Mouse (Mus musculus) megakaryocyte, embryonic 14.5 days (primary cell): Measurements from ENCODE around the gene Agap3. TPM values are rescaled to one million over a fixed set of nuclear protein-coding genes. Genes with fewer than 3 reads are reported as not detected.
A peak's percentile ranks its signal among the peaks of the same experiment; 100 is the strongest.

Experiments
- H3K27me3 ChIP-seq: replicated peaks from 2 replicates; pipeline ENCODE3; 2012; ENCODE audit warnings: inconsistent platforms
- H3K36me3 ChIP-seq: replicated peaks from 2 replicates; pipeline ENCODE3; 2012; ENCODE audit warnings: low read length, inconsistent platforms, mixed read lengths
- H3K4me1 ChIP-seq: 2 replicates; pipeline ENCODE4 v1.6.1; 2012; ENCODE audit warnings: inconsistent platforms
- H3K4me3 ChIP-seq: replicated peaks from 2 replicates; pipeline ENCODE3; 2012; ENCODE audit warnings: moderate library complexity, mild to moderate bottlenecking, inconsistent platforms
- H3K9me3 ChIP-seq: 2 replicates; pipeline ENCODE4 v1.6.1; 2012; ENCODE audit warnings: inconsistent platforms
- FLI1 ChIP-seq: IDR thresholded peaks from 2 replicates; pipeline ENCODE4 v1.6.1; 2012; ENCODE audit warnings: low read length, inconsistent platforms, mixed read lengths
- GATA1 ChIP-seq: IDR thresholded peaks from 3 replicates; pipeline ENCODE4 v1.6.1; 2012; ENCODE audit warnings: mixed read lengths, low read length, inconsistent platforms, borderline replicate concordance
- polyA plus RNA-seq: library from polyadenylated mRNA; stranded (reverse); fragments of >175 nt; gene quantifications from 2 replicates; pipeline ENCODE4 v1.2.3, GENCODE M21; 2012; ENCODE audit warnings: low replicate concordance; ENCODE audit not compliant: insufficient read depth

The Agap3 gene
- polyA plus RNA-seq, 1 experiment = 117 TPM

DNA sequence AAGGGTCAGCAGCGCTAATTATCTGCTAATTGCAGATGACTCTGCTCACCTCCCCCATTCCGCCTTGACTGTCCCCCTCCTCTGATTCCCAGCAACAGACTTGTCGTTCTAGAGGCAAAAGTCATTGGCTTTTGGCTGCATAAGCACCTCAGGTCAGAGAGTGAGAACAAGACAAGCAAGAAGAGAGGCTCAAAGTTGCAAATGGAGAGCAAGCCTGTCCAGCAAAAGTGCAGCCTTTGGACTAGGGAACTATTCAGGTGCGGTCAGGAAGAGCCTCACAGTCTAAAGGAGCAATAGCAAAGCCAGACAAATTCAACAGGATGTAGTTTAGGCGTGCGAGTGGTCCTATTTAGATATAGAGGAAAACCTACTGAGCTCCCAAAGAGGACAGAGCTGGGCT lies 75.8 kb downstream of the Agap3 start:
- Histone ChIP-seq H3K4me1 (peaks cover 23% of the 10 kb centered on the region), H3K4me3 (no peak overlapping the region), H3K36me3 (no peaks in the 10 kb centered on the region), H3K9me3 (no peaks in the 10 kb centered on the region), H3K27me3 (peaks cover 99% of the 10 kb centered on the region)
- TF ChIP-seq FLI1 (no peak), GATA1 (no peak)

DNA sequence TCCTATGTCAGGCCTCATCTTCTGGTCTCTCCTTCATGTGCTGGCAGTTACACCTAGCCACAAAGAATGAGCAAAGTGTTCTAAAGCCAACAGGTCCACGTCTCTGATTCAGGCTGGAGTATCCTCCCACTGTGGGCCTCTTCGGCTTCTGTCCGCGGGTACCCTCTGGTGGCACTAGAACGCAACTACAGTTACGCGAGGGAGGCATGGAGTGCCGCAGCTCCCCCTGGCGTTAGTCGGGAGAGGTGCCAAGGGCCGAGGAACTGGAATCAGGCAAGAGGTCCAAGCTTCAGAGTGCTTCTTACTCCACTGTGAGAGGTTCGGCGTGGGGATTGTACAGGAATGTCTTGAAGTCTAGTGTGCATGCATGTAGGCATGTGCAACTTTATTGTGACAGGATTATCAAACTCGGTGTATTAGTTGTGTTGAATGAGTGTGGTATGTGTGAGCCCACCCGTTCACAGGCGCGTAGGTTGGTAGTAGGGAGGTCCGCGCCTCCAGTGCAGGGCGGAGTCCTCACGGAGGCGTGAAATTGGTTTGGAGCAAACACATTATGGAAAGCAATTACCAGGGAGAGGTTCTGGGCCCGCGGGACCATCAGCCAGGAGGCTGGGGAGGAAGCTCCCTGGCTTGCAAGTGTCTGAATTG lies 78.2 kb downstream of the Agap3 start:
- Histone ChIP-seq H3K9me3 (no peaks in the 10 kb centered on the region), H3K27me3 (peaks cover 97% of the 10 kb centered on the region), H3K4me3 (no peak overlapping the region), H3K4me1 (peaks cover 23% of the 10 kb centered on the region), H3K36me3 (no peaks in the 10 kb centered on the region)
- no peak for TF ChIP-seq FLI1
- TF ChIP-seq GATA1 = no peak

DNA sequence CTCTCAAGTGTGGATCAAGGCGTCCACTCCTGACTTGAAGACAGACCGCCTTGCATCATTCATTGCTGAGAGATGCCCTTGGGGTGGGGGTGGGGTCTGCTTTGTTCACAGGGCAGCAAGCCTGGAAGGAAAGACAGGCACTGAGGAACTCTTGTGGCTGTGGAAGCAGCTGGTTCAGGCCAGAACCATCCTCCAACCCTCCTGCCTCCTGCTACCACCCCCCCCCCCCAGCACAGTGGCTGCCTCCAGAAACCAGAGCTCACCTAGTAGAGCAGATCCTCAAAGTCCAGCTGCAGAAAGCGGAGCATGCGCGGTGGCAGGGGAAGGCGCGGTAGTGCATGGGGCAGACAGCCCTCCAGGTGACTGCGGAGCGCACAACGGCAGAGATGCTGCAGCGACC lies 81.4 kb downstream of the Agap3 start:
- Histone ChIP-seq H3K4me1 (peaks cover 6% of the 10 kb centered on the region; the same call in 1 of the 2 replicates), H3K27me3 (peaks cover 95% of the 10 kb centered on the region), H3K4me3 (no peak overlapping the region), H3K36me3 (no peaks in the 10 kb centered on the region), H3K9me3 (0 out of 2 replicates have a peak, but pooled peaks cover 3% of the 10 kb centered on the region)
- TF ChIP-seq FLI1 (no peak), GATA1 (no peak)

DNA sequence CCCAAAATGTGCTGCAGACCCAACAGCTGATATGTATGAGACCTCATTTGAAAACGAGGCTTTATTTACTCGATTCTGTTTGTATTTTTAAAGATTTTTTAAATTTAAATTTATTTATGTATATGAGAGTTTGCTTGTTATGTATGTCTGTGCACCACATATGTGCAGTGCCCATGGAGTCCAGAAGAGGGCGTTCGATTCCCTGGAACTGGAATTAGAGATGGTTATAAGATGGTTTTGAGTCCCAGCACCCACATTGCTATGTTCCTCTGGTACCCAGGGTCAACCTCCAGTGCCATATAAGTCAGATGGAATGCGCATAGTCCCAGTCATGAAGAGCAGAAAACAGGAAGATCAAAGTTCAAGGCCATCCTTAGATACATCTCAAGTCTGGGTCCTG lies 82.3 kb downstream of the Agap3 start:
- peaks cover 6% of the 10 kb centered on the region; the same call in 1 of the 2 replicates for H3K4me1 ChIP-seq
- no peaks in the 10 kb centered on the region for H3K36me3 ChIP-seq
- no peak for TF ChIP-seq GATA1
- TF ChIP-seq FLI1 = no peak
- no peak overlapping the region for H3K4me3 ChIP-seq
- H3K9me3 ChIP-seq = 0 out of 2 replicates have a peak, but pooled peaks cover 3% of the 10 kb centered on the region
- H3K27me3 ChIP-seq = peaks cover 94% of the 10 kb centered on the region

DNA sequence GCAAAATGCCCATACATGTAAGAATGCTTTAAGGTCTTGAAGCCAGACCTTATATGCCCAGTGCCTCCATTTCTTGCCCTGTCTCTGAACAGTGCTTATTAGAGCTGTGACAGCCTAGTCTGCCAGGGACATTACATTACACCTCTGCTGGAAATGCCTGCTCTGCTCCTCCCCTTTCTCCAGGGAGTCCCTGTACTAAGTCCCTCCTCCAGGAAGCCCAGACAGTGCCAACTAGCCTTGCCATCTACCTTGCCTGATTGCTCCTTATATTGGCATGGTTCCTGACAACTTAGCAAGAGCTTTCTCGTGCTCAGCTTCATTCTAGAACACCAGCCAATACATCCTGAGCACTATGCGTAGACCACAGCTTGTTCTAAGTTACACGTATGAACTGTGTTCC lies 83.8 kb downstream of the Agap3 start:
- H3K4me1 ChIP-seq = peaks cover 8% of the 10 kb centered on the region
- H3K4me3 ChIP-seq = no peak overlapping the region
- 0 out of 2 replicates have a peak, but pooled peaks cover 3% of the 10 kb centered on the region for H3K9me3 ChIP-seq
- H3K27me3 ChIP-seq = peaks cover 95% of the 10 kb centered on the region
- H3K36me3 ChIP-seq = no peaks in the 10 kb centered on the region
- TF ChIP-seq FLI1 (no peak), GATA1 (no peak)

DNA sequence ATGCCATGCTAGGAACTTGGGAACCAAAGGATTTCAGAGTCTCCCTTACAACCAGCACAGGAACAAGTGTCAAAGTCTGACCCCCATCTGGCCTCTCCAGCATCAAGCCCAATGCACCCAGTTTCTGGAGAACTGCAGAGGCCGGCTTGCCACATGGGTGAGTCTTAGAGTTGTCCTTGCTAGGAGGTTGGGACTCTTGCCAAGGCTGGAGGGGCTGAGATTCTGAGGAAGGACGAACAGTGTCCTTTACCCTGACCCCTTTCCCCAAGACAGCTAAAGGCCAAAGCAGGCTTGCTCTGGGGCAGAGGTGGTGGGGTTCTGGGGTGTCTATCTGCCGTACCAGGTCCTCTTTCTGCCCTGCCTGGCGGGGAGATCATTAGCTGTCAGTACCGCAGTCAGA lies 84.5 kb downstream of the Agap3 start:
- Histone ChIP-seq H3K4me1 (peaks cover 13% of the 10 kb centered on the region), H3K9me3 (0 out of 2 replicates have a peak, but pooled peaks cover 3% of the 10 kb centered on the region), H3K27me3 (peaks cover 94% of the 10 kb centered on the region), H3K4me3 (no peak overlapping the region), H3K36me3 (no peaks in the 10 kb centered on the region)
- no peak for TF ChIP-seq FLI1
- no peak for TF ChIP-seq GATA1

DNA sequence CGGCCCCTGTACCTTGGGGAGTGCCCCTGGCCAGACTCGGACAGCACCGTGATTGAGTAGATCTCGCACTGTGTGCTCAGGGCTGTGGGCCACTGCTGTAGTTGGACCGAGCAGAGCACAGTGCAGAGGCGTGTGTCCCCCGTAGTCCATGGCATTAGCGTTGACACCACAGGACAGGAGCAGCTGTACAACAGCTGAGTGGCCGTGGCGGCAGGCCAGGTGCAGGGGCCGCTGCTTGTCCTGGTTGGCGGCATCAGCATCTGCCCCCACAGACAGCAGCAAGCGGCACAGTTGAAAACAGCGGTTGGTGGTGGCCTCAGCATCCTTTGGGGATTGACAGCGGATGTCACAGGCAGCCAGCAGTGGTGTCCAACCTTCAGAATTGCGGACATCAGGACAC lies 85.6 kb downstream of the Agap3 start:
- Histone ChIP-seq H3K36me3 (no peaks in the 10 kb centered on the region), H3K27me3 (peaks cover 91% of the 10 kb centered on the region), H3K9me3 (0 out of 2 replicates have a peak, but pooled peaks cover 3% of the 10 kb centered on the region), H3K4me1 (peaks cover 13% of the 10 kb centered on the region), H3K4me3 (peak overlapping the region; percentile 2)
- no peak for TF ChIP-seq FLI1
- no peak for TF ChIP-seq GATA1

DNA sequence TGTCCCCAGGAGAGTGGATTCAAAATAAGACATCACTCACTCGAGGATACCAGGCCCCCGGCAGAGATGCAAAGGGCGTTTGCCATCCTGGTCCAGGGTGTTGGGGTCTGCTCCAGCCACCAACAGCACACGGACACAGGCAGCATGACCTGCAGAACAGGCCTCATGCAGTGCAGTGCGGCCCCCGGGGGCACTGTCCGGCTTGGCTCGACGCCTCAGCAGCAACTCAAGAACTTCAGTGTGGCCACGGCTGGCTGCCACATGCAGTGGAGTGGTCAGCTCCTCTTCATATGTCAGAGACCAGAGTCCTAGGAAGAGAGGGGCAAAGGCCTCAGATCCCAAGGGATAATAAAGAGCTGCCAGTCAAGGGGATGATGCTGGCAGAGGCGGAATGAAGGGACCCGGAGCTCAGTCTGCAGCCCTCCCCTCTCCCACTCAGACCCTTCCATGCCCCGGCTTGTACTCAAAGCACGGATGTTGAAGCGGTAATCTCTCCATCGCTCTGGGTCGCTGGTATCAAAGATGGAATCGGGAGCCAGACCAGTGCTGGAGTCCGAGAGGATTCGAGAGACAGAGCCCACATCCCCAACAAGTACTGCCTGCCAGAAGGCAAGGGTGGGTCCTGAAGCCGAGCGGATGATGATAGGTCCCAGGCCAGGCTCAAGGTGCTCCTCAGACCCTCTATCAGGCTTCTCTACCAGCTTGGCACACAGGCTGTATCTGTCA lies 87.8 kb downstream of the Agap3 start:
- Histone ChIP-seq H3K36me3 (no peaks in the 10 kb centered on the region), H3K4me1 (peaks cover 13% of the 10 kb centered on the region), H3K27me3 (peaks cover 89% of the 10 kb centered on the region), H3K9me3 (0 out of 2 replicates have a peak, but pooled peaks cover 3% of the 10 kb centered on the region), H3K4me3 (no peak overlapping the region)
- TF ChIP-seq FLI1 = no peak
- TF ChIP-seq GATA1 = no peak

DNA sequence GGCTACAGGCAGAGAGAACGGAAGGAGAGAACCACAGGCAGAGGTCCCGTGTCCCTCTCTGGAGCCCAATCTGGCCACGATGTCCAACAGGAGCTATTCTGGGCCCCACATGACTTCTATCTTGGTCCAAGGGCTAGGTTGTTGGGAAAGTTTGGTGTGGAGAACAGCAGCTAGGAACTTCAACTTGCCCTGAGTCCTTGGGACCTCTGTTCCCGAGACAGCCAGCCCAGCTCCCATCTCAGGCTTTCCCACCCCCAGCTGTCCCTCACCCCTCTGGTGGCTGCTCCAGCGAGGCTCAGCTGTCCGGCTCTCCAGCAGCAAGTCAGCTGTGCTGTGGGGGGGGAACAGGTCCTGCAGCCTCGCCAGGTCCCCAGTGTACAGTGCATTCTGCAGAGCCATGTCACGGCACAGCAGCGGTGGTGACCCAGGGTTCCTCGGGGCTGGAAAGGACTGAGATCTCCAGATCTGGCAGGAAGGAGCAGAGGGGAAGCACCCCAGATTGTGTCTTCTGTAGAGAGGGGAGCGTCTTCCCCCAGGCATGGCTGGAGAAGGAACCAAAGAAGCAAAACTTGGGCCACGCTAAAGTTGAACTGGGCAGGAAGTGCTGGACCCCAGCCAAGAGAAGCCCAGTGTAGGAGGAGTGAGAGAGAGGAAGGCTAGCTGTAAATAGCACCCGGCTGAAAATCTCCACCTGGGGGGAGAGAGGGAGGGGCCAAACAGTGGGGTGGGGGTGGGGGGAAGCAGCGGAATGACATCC lies 88.6 kb downstream of the Agap3 start, which contains the start of gene Asb10:
TSS of gene Asb10 (minus strand) at position 592 of the 757 bp plus-strand sequence.
- H3K4me1 ChIP-seq = peaks cover 13% of the 10 kb centered on the region
- no peak for TF ChIP-seq FLI1
- TF ChIP-seq GATA1 = no peak
- H3K27me3 ChIP-seq = peaks cover 92% of the 10 kb centered on the region
- H3K36me3 ChIP-seq = no peaks in the 10 kb centered on the region
- peak within 1 kb of the TSS; percentile 5 for H3K4me3 ChIP-seq
- H3K9me3 ChIP-seq = 0 out of 2 replicates have a peak, but pooled peaks cover 3% of the 10 kb centered on the region
